Mouse (Mus musculus) stomach, postnatal 0 days (tissue): ENCODE data around the gene Naa38. TPM values are rescaled to one million over a fixed set of nuclear protein-coding genes. Genes with fewer than 3 reads are reported as not detected.

Experiments
- ATAC-seq: fragments of 200-750 bp; cut with Nextera tagmentation; 2 replicates; pipeline ENCODE4 v1.8.0; 2017; ENCODE audit not compliant: low FRiP score, low TSS enrichment
- DNase-seq: peaks from one replicate; pipeline ENCODE4 v3.0.0-alpha.2; 2016; ENCODE audit warnings: low spot score
- H3K27ac ChIP-seq: fragments of 300-500 bp; sonication (generic); replicated peaks from 2 replicates; pipeline ENCODE4 v1.5.1; 2014; ENCODE audit warnings: mild to moderate bottlenecking, control low read depth
- H3K27me3 ChIP-seq: fragments of 300-500 bp; sonication (generic); 2 replicates; pipeline ENCODE4 v1.6.1; 2014; ENCODE audit warnings: low read length; ENCODE audit not compliant: control insufficient read depth, insufficient read depth
- H3K36me3 ChIP-seq: fragments of 300-500 bp; sonication (generic); 2 replicates; pipeline ENCODE4 v1.6.1; 2014; ENCODE audit warnings: low read length, mixed read lengths; ENCODE audit not compliant: control insufficient read depth, insufficient read depth
- H3K4me1 ChIP-seq: fragments of 300-500 bp; sonication (generic); replicated peaks from 2 replicates; pipeline ENCODE4 v1.6.1; 2014; ENCODE audit warnings: antibody characterized with exemption; ENCODE audit not compliant: control insufficient read depth, insufficient read depth
- H3K4me2 ChIP-seq: fragments of 300-500 bp; sonication (generic); replicated peaks from 2 replicates; pipeline ENCODE4 v1.6.1; 2014; ENCODE audit warnings: low read depth, mild to moderate bottlenecking, control low read depth, moderate library complexity
- H3K4me3 ChIP-seq: fragments of 300-500 bp; sonication (generic); 2 replicates; pipeline ENCODE4 v1.5.1; 2014; ENCODE audit warnings: low read depth, low read length, control low read depth
- H3K9ac ChIP-seq: fragments of 300-500 bp; sonication (generic); 2 replicates; pipeline ENCODE4 v1.6.1; 2014; ENCODE audit warnings: mild to moderate bottlenecking, low read length, control low read depth, mixed read lengths
- H3K9me3 ChIP-seq: fragments of 300-500 bp; sonication (generic); 2 replicates; pipeline ENCODE4 v1.6.1; 2016; ENCODE audit warnings: low read length; ENCODE audit not compliant: control insufficient read depth
- CTCF ChIP-seq: IDR thresholded peaks from 2 replicates; pipeline ENCODE4 v1.5.1; 2016; ENCODE audit warnings: antibody characterized with exemption, low read depth, mild to moderate bottlenecking, moderate library complexity
- EP300 ChIP-seq: optimal IDR thresholded peaks from 2 replicates; pipeline ENCODE3; 2016; ENCODE audit warnings: antibody characterized with exemption
- WGBS: fragments of 180-500 bp; shearing (Covaris S2); extraction: QIAGEN DNeasy Blood & Tissue Kit; methylation state at CpG from one replicate; pipeline ENCODE4 v1.1.7; 2014; 5-methylcytosine and 5-hydroxymethylcytosine counted together
- polyA plus RNA-seq: library from polyadenylated mRNA; unstranded; fragments of >200 nt; fragmentation: Nextera tagmentation; extraction: Ambion mirVana; gene quantifications from 2 replicates; pipeline ENCODE4 v1.2.1, GENCODE M21; 2015

The Naa38 gene
- polyA plus RNA-seq, 1 experiment from 2014 or later, result 170 TPM

DNA sequence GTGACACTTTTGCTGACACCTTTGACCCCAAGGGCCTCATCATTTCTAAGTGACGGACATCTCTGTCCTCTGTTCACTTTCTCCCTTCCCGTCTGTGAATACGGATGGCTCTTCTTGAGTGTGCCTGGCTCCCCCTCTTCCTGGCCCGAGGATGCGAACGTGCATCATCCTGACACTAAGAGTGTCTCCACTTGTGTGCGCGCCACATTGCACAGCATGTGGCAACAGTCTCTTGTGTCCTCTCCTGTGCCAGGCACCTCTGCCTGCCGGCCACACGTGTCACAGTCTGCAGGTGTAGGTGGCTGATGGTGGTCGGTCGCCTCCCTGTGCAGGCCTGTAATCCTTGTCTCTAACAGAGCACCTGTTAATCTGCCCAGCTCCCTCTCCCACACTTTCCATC, 23.7 kb upstream of the Naa38 start:
- Histone ChIP-seq H3K9ac (no peak overlapping the region), H3K9me3 (no peaks in the 10 kb centered on the region), H3K4me1 (peaks cover 5% of the 10 kb centered on the region; the same call in 1 of the 2 replicates), H3K27ac (peak overlapping the region; percentile 41), H3K4me2 (no peak overlapping the region), H3K4me3 (no peak overlapping the region), H3K27me3 (no peaks in the 10 kb centered on the region), H3K36me3 (no peaks in the 10 kb centered on the region)
- DNase-seq, result no peak
- 56% methylated on average over 12 of the region's 12 CpGs for WGBS
- no peak for ATAC-seq
- TF ChIP-seq CTCF (no peak), EP300 (no peak)

DNA sequence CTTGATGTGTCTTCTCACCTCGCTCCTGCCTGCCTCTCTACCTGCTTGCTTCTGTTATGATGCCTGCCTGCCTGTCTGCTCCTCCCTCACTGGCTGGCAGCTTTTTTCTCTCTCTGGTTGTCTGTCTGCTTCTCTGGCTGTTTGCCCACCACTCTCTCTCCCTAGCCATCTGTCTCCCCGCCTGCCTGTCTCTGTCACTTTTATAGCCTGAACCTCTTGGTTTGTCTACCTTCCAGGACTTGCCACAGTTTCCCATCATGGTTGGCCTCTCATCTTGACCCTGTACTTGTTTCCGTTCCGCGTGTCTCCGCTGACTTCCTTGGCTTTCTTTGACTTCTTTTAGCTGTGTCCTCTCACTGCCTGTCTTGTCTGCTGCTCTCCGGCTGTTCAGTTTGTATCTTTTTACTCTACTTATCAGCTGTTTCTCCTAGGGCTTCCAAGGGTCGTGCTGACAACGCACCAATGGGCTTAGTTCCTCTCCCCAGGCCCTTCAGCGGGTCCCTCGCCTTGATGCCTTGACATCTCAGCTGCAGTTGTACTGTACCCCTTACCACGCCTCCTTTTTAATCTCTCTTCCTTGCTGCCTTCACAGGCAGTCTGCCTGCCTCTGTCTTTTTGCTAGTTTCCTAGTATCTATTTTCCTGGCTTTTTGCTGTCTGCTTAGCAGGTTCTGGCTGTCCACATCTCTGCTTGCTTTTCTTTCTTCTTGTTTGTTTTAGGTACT, 23.1 kb upstream of the Naa38 start:
- TF ChIP-seq EP300 (no peak), CTCF (no peak)
- Histone ChIP-seq H3K9ac (no peak overlapping the region), H3K36me3 (no peaks in the 10 kb centered on the region), H3K4me3 (no peak overlapping the region), H3K4me1 (peaks cover 5% of the 10 kb centered on the region; the same call in 1 of the 2 replicates), H3K27me3 (no peaks in the 10 kb centered on the region), H3K4me2 (no peak overlapping the region), H3K27ac (no peak overlapping the region; the same call in 1 of the 2 replicates), H3K9me3 (no peaks in the 10 kb centered on the region)
- 31% methylated on average over 12 of the region's 12 CpGs for WGBS
- no peak for DNase-seq
- no peak for ATAC-seq

DNA sequence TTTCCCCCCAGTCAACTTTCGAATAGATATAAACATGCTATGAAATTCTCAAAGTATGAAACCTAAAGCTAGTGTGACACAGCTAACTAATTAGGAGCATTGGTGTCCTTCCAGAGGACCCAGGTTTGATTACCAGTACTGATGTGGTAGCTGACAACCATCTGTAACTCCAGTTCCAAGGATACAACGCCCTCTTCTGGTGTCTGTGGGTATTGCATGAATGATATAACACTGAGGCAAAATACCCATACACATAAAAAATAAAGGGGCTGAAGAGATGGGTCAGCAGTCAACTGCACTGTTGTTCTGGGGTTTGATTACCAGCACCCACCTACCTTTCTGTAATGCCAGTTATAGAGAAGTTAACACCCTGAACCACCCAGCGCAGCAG, 22.5 kb upstream of the Naa38 start:
- no peak for ATAC-seq

DNA sequence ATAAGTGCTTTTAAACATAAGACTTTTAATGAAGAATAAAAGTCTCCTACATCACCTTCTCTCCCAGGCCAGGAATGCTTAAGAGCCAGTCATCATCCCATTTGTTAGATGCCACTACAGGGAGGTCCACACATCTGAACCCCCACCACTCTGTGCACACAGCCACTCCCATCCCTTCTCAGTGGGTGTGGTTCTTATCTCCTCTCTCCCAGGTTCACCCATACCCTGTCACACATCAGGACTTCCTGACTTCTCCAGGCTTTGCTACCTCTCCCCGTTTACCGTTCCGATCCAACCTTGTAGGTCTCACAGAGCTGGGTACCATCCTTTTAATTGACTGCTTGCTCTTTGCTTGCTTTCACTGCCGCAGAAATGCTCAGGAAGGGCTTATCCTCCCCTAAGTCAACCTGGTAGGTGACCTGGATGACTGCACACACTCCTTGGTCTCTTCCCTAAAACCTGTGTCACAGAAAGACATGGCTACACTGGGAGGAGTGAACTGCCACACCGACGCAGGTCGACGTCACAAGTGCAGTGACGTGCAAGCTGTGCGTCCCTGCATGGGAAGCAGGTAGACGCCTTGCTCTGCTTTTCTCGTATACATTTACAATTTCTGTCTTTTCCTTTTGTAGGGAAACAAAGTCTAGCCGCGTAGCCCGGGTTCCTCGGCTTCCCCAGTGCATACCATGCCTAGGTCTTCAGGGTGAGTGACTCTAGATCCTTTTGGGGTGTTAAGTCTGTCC, 21.9 kb upstream of the Naa38 start:
- Histone ChIP-seq H3K9ac (no peak overlapping the region), H3K9me3 (no peaks in the 10 kb centered on the region), H3K4me2 (no peak overlapping the region), H3K27me3 (no peaks in the 10 kb centered on the region), H3K4me3 (no peak overlapping the region), H3K27ac (no peak overlapping the region), H3K4me1 (peaks cover 2% of the 10 kb centered on the region; the same call in 1 of the 2 replicates), H3K36me3 (no peaks in the 10 kb centered on the region; the same call in 1 of the 2 replicates)
- TF ChIP-seq EP300 (no peak), CTCF (no peak)
- WGBS, result 81% methylated on average over 16 of the region's 16 CpGs
- no peak for DNase-seq
- no peak for ATAC-seq

More for the DNA sequence above, 22.5 kb upstream of the Naa38 start:
- no peak for TF ChIP-seq EP300
- TF ChIP-seq CTCF, result peak; percentile 71
- no peaks in the 10 kb centered on the region for H3K9me3 ChIP-seq
- H3K4me2 ChIP-seq, result no peak overlapping the region
- no peaks in the 10 kb centered on the region for H3K27me3 ChIP-seq
- H3K4me1 ChIP-seq, result peaks cover 2% of the 10 kb centered on the region; the same call in 1 of the 2 replicates
- no peak overlapping the region for H3K9ac ChIP-seq
- no peak for DNase-seq
- 48% methylated on average over 3 of the region's 3 CpGs for WGBS
- no peaks in the 10 kb centered on the region; the same call in 1 of the 2 replicates for H3K36me3 ChIP-seq
- H3K4me3 ChIP-seq, result no peak overlapping the region
- no peak overlapping the region for H3K27ac ChIP-seq

DNA sequence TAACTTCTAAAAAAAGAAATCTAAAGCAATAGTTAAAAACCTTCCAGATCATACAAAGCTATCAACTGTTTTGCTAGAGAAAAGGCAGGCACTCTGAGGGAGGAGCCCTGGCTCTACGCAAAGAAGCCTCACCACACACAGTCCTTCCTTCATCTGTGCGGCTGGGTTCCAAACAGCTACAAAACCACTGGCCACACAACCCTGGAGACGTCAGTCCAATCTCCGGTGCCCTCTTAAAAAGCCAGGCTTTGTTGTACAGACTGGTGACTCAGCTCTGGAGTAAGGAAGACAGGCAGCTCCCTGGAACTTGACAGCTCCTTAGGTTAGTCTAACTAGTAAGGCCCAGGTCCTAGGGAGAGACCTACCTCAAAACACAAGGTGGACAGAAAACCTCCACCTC, 19.6 kb upstream of the Naa38 start:
- Histone ChIP-seq H3K27me3 (no peaks in the 10 kb centered on the region), H3K9me3 (no peaks in the 10 kb centered on the region), H3K27ac (no peak overlapping the region), H3K9ac (no peak overlapping the region), H3K4me1 (peaks cover 2% of the 10 kb centered on the region; the same call in 1 of the 2 replicates), H3K4me2 (no peak overlapping the region), H3K36me3 (no peaks in the 10 kb centered on the region; the same call in 1 of the 2 replicates), H3K4me3 (no peak overlapping the region)
- DNase-seq (no peak), ATAC-seq (no peak)
- TF ChIP-seq CTCF, result no peak
- TF ChIP-seq EP300, result no peak
- whole genome bisulfite sequencing, result 83% methylated on average over 4 of the region's 4 CpGs

DNA sequence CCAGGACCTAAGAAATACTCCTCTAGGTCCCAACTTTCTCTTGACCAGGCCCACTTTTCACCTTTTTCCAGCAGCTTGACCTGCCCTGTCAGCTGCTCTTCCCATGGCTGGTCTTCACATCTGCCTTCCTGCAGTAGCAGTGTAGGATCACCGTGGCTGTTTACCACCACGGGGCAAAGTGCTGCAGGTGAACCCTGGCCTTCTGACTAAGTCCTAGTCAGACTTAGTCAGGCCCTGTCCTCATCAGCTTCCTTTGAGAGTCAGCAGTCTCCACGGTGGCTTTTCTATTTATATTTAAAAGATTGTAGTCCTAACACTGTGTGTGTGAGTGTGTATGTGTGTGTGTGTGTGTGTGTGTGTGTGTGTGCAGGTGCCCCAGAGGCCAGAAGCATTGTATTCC, 17.5 kb upstream of the Naa38 start:
- Histone ChIP-seq H3K36me3 (no peaks in the 10 kb centered on the region; the same call in 1 of the 2 replicates), H3K4me2 (no peak overlapping the region), H3K27ac (no peak overlapping the region), H3K9me3 (no peaks in the 10 kb centered on the region), H3K4me1 (no peaks in the 10 kb centered on the region), H3K9ac (no peak overlapping the region), H3K4me3 (no peak overlapping the region), H3K27me3 (no peaks in the 10 kb centered on the region)
- ATAC-seq (peak; percentile 86), DNase-seq (peak; percentile 34)
- TF ChIP-seq CTCF (no peak), EP300 (no peak)
- WGBS, result 52% methylated on average over 3 of the region's 3 CpGs
